8 mouse cellular contexts compared by ENCODE assay signal in the genomic region with DNA sequence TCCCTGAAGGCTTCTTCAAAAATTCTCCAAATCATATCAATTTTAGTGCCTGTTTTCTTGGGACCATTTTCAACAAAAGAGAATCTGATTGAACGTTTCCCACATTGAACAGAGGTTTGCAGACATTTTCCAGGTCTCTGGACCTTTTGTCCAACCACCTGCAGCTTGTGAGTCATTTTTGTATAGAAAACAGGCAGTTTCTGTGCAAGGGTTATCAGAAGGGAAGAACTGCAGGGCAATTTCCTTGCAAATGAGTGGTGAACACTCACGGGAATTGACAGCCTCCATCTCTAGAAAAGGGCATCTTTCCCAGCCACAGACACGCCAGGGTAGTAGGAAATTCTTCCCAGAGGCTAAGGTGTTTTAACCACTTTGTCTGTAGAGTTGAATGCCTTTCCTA. TPM values are rescaled to one million over a fixed set of nuclear protein-coding genes. Genes with fewer than 3 reads are reported as not detected.
DNase-seq lines count a peak whose midpoint lies in the region; ATAC-seq lines count a peak whose summit lies in the region.

No protein-coding gene starts in this region.

- no peak for ATAC-seq in intestine, embryonic 14.5 days (replicated peaks; ENCODE audit: low FRiP score, low TSS enrichment, low read depth)
- no peak for ATAC-seq in intestine, embryonic 15.5 days
- ATAC-seq in hindbrain, embryonic 12.5 days (ENCODE audit: low FRiP score): no peak
- no peak for ATAC-seq in midbrain, embryonic 13.5 days

- no peak overlapping the region for H3K9ac ChIP-seq in intestine, embryonic 14.5 days (ENCODE audit: low read length)
- H3K9ac ChIP-seq in intestine, embryonic 15.5 days: no peak overlapping the region
- no peak overlapping the region for H3K9ac ChIP-seq in hindbrain, embryonic 12.5 days
- 0 out of 2 replicates have a peak overlapping the region, but pooled peaks have one; percentile 19 for H3K9ac ChIP-seq in midbrain, embryonic 13.5 days (replicated peaks)

- peaks cover 2% of the 10 kb centered on the region; the same call in 1 of the 2 replicates for H3K36me3 ChIP-seq in intestine, embryonic 14.5 days (ENCODE audit: control insufficient read depth, insufficient read depth, low read length)
- H3K36me3 ChIP-seq in intestine, embryonic 15.5 days: no peaks in the 10 kb centered on the region
- H3K36me3 ChIP-seq in hindbrain, embryonic 12.5 days: 0 out of 2 replicates have a peak, but pooled peaks cover 3% of the 10 kb centered on the region
- H3K36me3 ChIP-seq in midbrain, embryonic 13.5 days: peaks cover 10% of the 10 kb centered on the region

- 0 out of 2 replicates have a peak, but pooled peaks cover 5% of the 10 kb centered on the region for H3K4me1 ChIP-seq in intestine, embryonic 14.5 days (replicated peaks; ENCODE audit: control insufficient read depth, insufficient read depth, low read length)
- H3K4me1 ChIP-seq in intestine, embryonic 15.5 days (replicated peaks): no peaks in the 10 kb centered on the region
- H3K4me1 ChIP-seq in hindbrain, embryonic 12.5 days: peaks cover 14% of the 10 kb centered on the region
- H3K4me1 ChIP-seq in midbrain, embryonic 13.5 days (replicated peaks): peaks cover 19% of the 10 kb centered on the region

- H3K27ac ChIP-seq in intestine, embryonic 14.5 days (ENCODE audit: low read depth): no peak overlapping the region
- H3K27ac ChIP-seq in intestine, embryonic 15.5 days: no peak overlapping the region
- H3K27ac ChIP-seq in hindbrain, embryonic 12.5 days: peak overlapping the region; percentile 90; the same call in 1 of the 2 replicates
- peak overlapping the region; percentile 58 for H3K27ac ChIP-seq in midbrain, embryonic 13.5 days

- H3K4me3 ChIP-seq in intestine, embryonic 14.5 days (ENCODE audit: low read depth, low read length): no peak overlapping the region
- no peak overlapping the region for H3K4me3 ChIP-seq in intestine, embryonic 15.5 days (replicated peaks)
- H3K4me3 ChIP-seq in hindbrain, embryonic 12.5 days: no peak overlapping the region
- H3K4me3 ChIP-seq in midbrain, embryonic 13.5 days (replicated peaks): no peak overlapping the region

- DNase-seq in intestine, embryonic 14.5 days (ENCODE audit: low spot score): no peak
- DNase-seq in embryo, embryonic 11 days: peak; percentile 21
- DNase-seq in spleen, postnatal 10 days (ENCODE audit: low spot score in 2 of 2): no peak
- DNase-seq in cerebellum, adult 18-20 months: no peak
- no peak for DNase-seq in natural killer cell, adult 2 months (ENCODE audit: low spot score in 2 of 2)

- H3K4me2 ChIP-seq in intestine, embryonic 14.5 days (ENCODE audit: low read length): peak overlapping the region; percentile 47
- H3K4me2 ChIP-seq in intestine, embryonic 15.5 days (replicated peaks): no peak overlapping the region; the same call in 1 of the 2 replicates
- peak overlapping the region; percentile 59 for H3K4me2 ChIP-seq in hindbrain, embryonic 12.5 days (replicated peaks)
- H3K4me2 ChIP-seq in midbrain, embryonic 13.5 days (replicated peaks): peak overlapping the region; percentile 54

- no peaks in the 10 kb centered on the region for H3K9me3 ChIP-seq in intestine, embryonic 14.5 days (ENCODE audit: control insufficient read depth, low read length)
- H3K9me3 ChIP-seq in intestine, embryonic 15.5 days: no peaks in the 10 kb centered on the region
- no peaks in the 10 kb centered on the region for H3K9me3 ChIP-seq in hindbrain, embryonic 12.5 days (replicated peaks)
- H3K9me3 ChIP-seq in midbrain, embryonic 13.5 days: no peaks in the 10 kb centered on the region

- no peaks in the 10 kb centered on the region for H3K27me3 ChIP-seq in intestine, embryonic 14.5 days (replicated peaks; ENCODE audit: control insufficient read depth, insufficient read depth, low read length)
- H3K27me3 ChIP-seq in intestine, embryonic 15.5 days (replicated peaks): no peaks in the 10 kb centered on the region
- H3K27me3 ChIP-seq in hindbrain, embryonic 12.5 days: no peaks in the 10 kb centered on the region
- H3K27me3 ChIP-seq in midbrain, embryonic 13.5 days: no peaks in the 10 kb centered on the region

- WGBS in intestine, embryonic 14.5 days: 70% methylated on average over 3 of the region's 3 CpGs
- WGBS in intestine, embryonic 15.5 days: 62% methylated on average over 3 of the region's 3 CpGs
- 45% methylated on average over 3 of the region's 3 CpGs for WGBS in hindbrain, embryonic 12.5 days
- WGBS in midbrain, embryonic 13.5 days: 46% methylated on average over 3 of the region's 3 CpGs

RNA-seq across cellular contexts. Expression of a gene that starts 1.0 kb away (rescaled TPM):
- polyA plus RNA-seq in intestine, embryonic 14.5 days (2014; fragmentation: Nextera tagmentation; extraction: Ambion mirVana): 41.0 and 47.8 TPM in 2 replicates
- polyA plus RNA-seq in intestine, embryonic 15.5 days (2015; fragmentation: Nextera tagmentation; extraction: Ambion mirVana): 36.7 and 39.2 TPM in 2 replicates
- 44.0 and 47.0 TPM in 2 replicates for polyA plus RNA-seq in hindbrain, embryonic 12.5 days (2016; fragmentation: Nextera tagmentation; extraction: Ambion mirVana)
- 28.7 and 29.1 TPM in 2 replicates for polyA plus RNA-seq in midbrain, embryonic 13.5 days (2015; fragmentation: Nextera tagmentation; extraction: Ambion mirVana)

RNA-seq across cellular contexts. Expression of a gene that starts 22.1 kb away (rescaled TPM):
- 4.2 TPM in 2 replicates for polyA plus RNA-seq in intestine, embryonic 14.5 days (2014; fragmentation: Nextera tagmentation; extraction: Ambion mirVana)
- 2.8 and 3.0 TPM in 2 replicates for polyA plus RNA-seq in intestine, embryonic 15.5 days (2015; fragmentation: Nextera tagmentation; extraction: Ambion mirVana)
- 31.0 and 36.0 TPM in 2 replicates for polyA plus RNA-seq in hindbrain, embryonic 12.5 days (2016; fragmentation: Nextera tagmentation; extraction: Ambion mirVana)
- polyA plus RNA-seq in midbrain, embryonic 13.5 days (2015; fragmentation: Nextera tagmentation; extraction: Ambion mirVana): 36.1 and 39.7 TPM in 2 replicates

RNA-seq across cellular contexts. Expression of a gene that starts 22.1 kb away (rescaled TPM):
- 41.3 and 46.1 TPM in 2 replicates for polyA plus RNA-seq in intestine, embryonic 14.5 days (2014; fragmentation: Nextera tagmentation; extraction: Ambion mirVana)
- polyA plus RNA-seq in intestine, embryonic 15.5 days (2015; fragmentation: Nextera tagmentation; extraction: Ambion mirVana): 57.7 and 65.5 TPM in 2 replicates
- polyA plus RNA-seq in hindbrain, embryonic 12.5 days (2016; fragmentation: Nextera tagmentation; extraction: Ambion mirVana): 13.2 and 16.5 TPM in 2 replicates
- polyA plus RNA-seq in midbrain, embryonic 13.5 days (2015; fragmentation: Nextera tagmentation; extraction: Ambion mirVana): 8.7 and 10.2 TPM in 2 replicates

Comparison
In these comparisons a context has a peak if more than half of its experiments do, and no peak if none do; other contexts are left out.
1. H3K27ac ChIP-seq: peak in hindbrain, embryonic 12.5 days (single experiment) and midbrain, embryonic 13.5 days (single experiment); none in intestine, embryonic 14.5 days (single experiment) and intestine, embryonic 15.5 days (single experiment).